Mouse (Mus musculus) G1E (cell line): Measurements from ENCODE around the gene Bcar3. TPM values are rescaled to one million over a fixed set of nuclear protein-coding genes. Genes with fewer than 3 reads are reported as not detected.

ENCODE experiments used
- ATAC-seq: 2 replicates; pipeline ENCODE4 v1.8.0; 2016; ENCODE audit warnings: mild to moderate bottlenecking; ENCODE audit not compliant: insufficient number of reproducible peaks, poor library complexity, low FRiP score, severe bottlenecking; ENCODE audit errors: extremely low read depth
- DNase-seq: peaks from one replicate; pipeline ENCODE4 v3.0.0; 2012; ENCODE audit warnings: low spot score
- H3K27me3 ChIP-seq: 2 replicates; pipeline ENCODE4 v1.6.1; 2012; ENCODE audit warnings: mild to moderate bottlenecking, low read length, inconsistent platforms; ENCODE audit not compliant: insufficient read depth
- H3K36me3 ChIP-seq: replicated peaks from 2 replicates; pipeline ENCODE3; 2012; ENCODE audit warnings: mild to moderate bottlenecking, inconsistent platforms
- H3K4me1 ChIP-seq: 2 replicates; pipeline ENCODE4 v1.6.1; 2012; ENCODE audit warnings: low read depth, low read length, inconsistent platforms, mixed read lengths; ENCODE audit not compliant: insufficient read depth
- H3K4me3 ChIP-seq: 2 replicates; pipeline ENCODE4 v1.5.1; 2012; ENCODE audit warnings: low read depth, mild to moderate bottlenecking, inconsistent platforms, low read length, moderate library complexity, mixed read lengths
- H3K9me3 ChIP-seq: replicated peaks from 2 replicates; pipeline ENCODE4 v1.6.1; 2012; ENCODE audit warnings: inconsistent platforms
- CTCF ChIP-seq: IDR thresholded peaks from 2 replicates; pipeline ENCODE4 v1.5.1; 2012; ENCODE audit warnings: low read depth, low read length, inconsistent platforms, mixed read lengths
- GATA1 ChIP-seq: IDR thresholded peaks from 2 replicates; pipeline ENCODE4 v1.6.1; 2012; ENCODE audit warnings: borderline replicate concordance, low read length, inconsistent platforms, mixed read lengths
- GATA2 ChIP-seq: IDR thresholded peaks from 2 replicates; pipeline ENCODE4 v1.6.1; 2012; ENCODE audit warnings: low read depth, low read length, inconsistent platforms, borderline replicate concordance
- POLR2AphosphoS5 ChIP-seq: IDR thresholded peaks from 2 replicates; pipeline ENCODE4 v1.6.1; 2012; ENCODE audit warnings: low read depth, low read length, inconsistent platforms; ENCODE audit not compliant: insufficient replicate concordance
- TAL1 ChIP-seq: conservative IDR thresholded peaks from 2 replicates; pipeline ENCODE4 v1.6.1; 2012; ENCODE audit warnings: low read depth, low read length, inconsistent platforms, mixed read lengths
- polyA plus RNA-seq: library from polyadenylated mRNA; stranded (reverse); fragments of >175 nt; gene quantifications from 2 replicates; pipeline ENCODE4 v1.2.3, GENCODE M21; 2012
- total RNA-seq, 2 experiments: library from RNA; stranded (forward) in 1 of 2; stranded (reverse) in 1 of 2; fragments of 200-1000 nt in 1 of 2; fragments of >200 nt in 1 of 2; fragmentation: Nextera tagmentation in 1 of 2; gene quantifications; 2 replicates each; pipeline ENCODE4 v1.2.3; 2014 to 2017

Gene Bcar3
- total and polyA plus RNA-seq, 3 experiments, result 0.27 TPM; not detected in 2

GRCm38 (mm10) chr3:122481891-122482739, 188.2 kb downstream of the Bcar3 start:
- H3K4me3 ChIP-seq, result no peak overlapping the region
- H3K27me3 ChIP-seq, result no peaks in the 10 kb centered on the region
- no peak for TF ChIP-seq GATA2
- no peak for TF ChIP-seq GATA1
- TF ChIP-seq TAL1, result no peak
- no peak for TF ChIP-seq CTCF
- TF ChIP-seq POLR2AphosphoS5, result no peak
- ATAC-seq, result no peak
- H3K9me3 ChIP-seq, result no peaks in the 10 kb centered on the region
- no peaks in the 10 kb centered on the region for H3K4me1 ChIP-seq
- DNase-seq, result no peak
- no peaks in the 10 kb centered on the region for H3K36me3 ChIP-seq

- H3K27me3 ChIP-seq, result no peaks in the 10 kb centered on the region
- H3K9me3 ChIP-seq, result no peaks in the 10 kb centered on the region
- TF ChIP-seq GATA2, result no peak
- TF ChIP-seq CTCF, result no peak
- no peak for TF ChIP-seq POLR2AphosphoS5
- no peak for TF ChIP-seq GATA1
- TF ChIP-seq TAL1, result no peak
- DNase-seq (no peak), ATAC-seq (no peak)
- no peaks in the 10 kb centered on the region for H3K4me1 ChIP-seq
- no peak overlapping the region for H3K4me3 ChIP-seq
- no peaks in the 10 kb centered on the region for H3K36me3 ChIP-seq
Measured at GRCm38 (mm10) chr3:122483066-122483782, 189.3 kb downstream of the Bcar3 start.

GRCm38 (mm10) chr3:122483783-122484130, 189.8 kb downstream of the Bcar3 start:
- TF ChIP-seq CTCF (no peak), TAL1 (no peak)
- H3K4me1 ChIP-seq, result no peaks in the 10 kb centered on the region

GRCm38 (mm10) chr3:122484301-122484700, 190.4 kb downstream of the Bcar3 start:
- Histone ChIP-seq H3K36me3 (no peaks in the 10 kb centered on the region), H3K4me3 (no peak overlapping the region), H3K9me3 (no peaks in the 10 kb centered on the region), H3K4me1 (no peaks in the 10 kb centered on the region), H3K27me3 (no peaks in the 10 kb centered on the region)
- no peak for DNase-seq
- no peak for TF ChIP-seq GATA1
- TF ChIP-seq GATA2, result no peak
- no peak for TF ChIP-seq CTCF
- no peak for TF ChIP-seq TAL1
- ATAC-seq, result no peak

More at GRCm38 (mm10) chr3:122483783-122484130, 189.8 kb downstream of the Bcar3 start:
- Histone ChIP-seq H3K27me3 (no peaks in the 10 kb centered on the region), H3K9me3 (no peaks in the 10 kb centered on the region), H3K36me3 (no peaks in the 10 kb centered on the region), H3K4me3 (no peak overlapping the region)
- DNase-seq (no peak), ATAC-seq (no peak)

GRCm38 (mm10) chr3:122485699-122486098, 191.8 kb downstream of the Bcar3 start:
- no peaks in the 10 kb centered on the region for H3K36me3 ChIP-seq
- no peaks in the 10 kb centered on the region for H3K9me3 ChIP-seq
- no peaks in the 10 kb centered on the region for H3K27me3 ChIP-seq
- no peak for ATAC-seq
- no peak overlapping the region for H3K4me3 ChIP-seq
- H3K4me1 ChIP-seq, result no peaks in the 10 kb centered on the region
- no peak for DNase-seq
- TF ChIP-seq POLR2AphosphoS5, result no peak
- TF ChIP-seq CTCF, result no peak

- Histone ChIP-seq H3K4me3 (no peak overlapping the region), H3K9me3 (no peaks in the 10 kb centered on the region), H3K27me3 (no peaks in the 10 kb centered on the region), H3K4me1 (no peaks in the 10 kb centered on the region), H3K36me3 (no peaks in the 10 kb centered on the region)
- no peak for TF ChIP-seq TAL1
- no peak for TF ChIP-seq POLR2AphosphoS5
- no peak for TF ChIP-seq GATA2
- no peak for TF ChIP-seq GATA1
- TF ChIP-seq CTCF, result no peak
- ATAC-seq, result no peak
- no peak for DNase-seq
Measured at GRCm38 (mm10) chr3:122486193-122486592, 192.3 kb downstream of the Bcar3 start.
